Mouse (Mus musculus) lung, postnatal 0 days (tissue): Measurements from ENCODE around the gene Fbxo42.

Experiments used
- CTCF ChIP-seq: IDR thresholded peaks from 2 replicates; pipeline ENCODE4 v1.5.1; 2016; ENCODE audit warnings: antibody characterized with exemption, mild to moderate bottlenecking
- EP300 ChIP-seq: IDR thresholded peaks from 2 replicates; pipeline ENCODE4 v1.6.1; 2016; ENCODE audit warnings: antibody characterized with exemption, mild to moderate bottlenecking, control low read depth

- TF ChIP-seq CTCF (no peak), EP300 (no peak)
These were observed 16.0 kb downstream of the Fbxo42 start for GRCm38 (mm10) chr4:141163729-141164128.
